Mouse (Mus musculus): Measurements from ENCODE around the gene Olfr91. TPM values are rescaled to one million over a fixed set of nuclear protein-coding genes. Genes with fewer than 3 reads are reported as not detected.
"Not testable (repeated sequence)": the region's sequence is repeated elsewhere in the genome, so short reads cannot be mapped to it uniquely, and the experiment has no call there.

Olfr91 gene
- not detected in 2 replicates for polyA plus RNA-seq (2012; rRNA removed)

DNA sequence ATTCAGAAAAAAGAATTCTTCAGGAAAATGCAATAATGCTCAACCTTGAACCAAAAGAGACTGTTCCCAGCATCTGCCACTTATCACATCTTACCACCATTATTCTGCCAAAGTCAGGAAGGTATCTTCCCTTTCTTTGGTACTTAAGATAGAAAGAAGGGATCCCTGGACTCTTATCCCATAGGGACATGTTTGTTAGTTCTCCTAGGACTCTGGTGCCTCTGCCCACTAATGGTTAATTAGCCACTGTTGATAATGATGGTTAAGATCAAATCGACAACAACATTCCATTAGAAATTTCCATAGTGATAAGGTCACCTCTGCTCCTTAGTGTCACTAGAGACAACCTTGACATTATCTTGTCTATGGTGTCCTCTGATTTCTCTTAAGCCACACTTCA is at the start of gene Olfr91:
Olfr91 (minus strand) TSS at position 101 of the 400 bp plus-strand sequence.
- no peak within 1 kb of the TSS for H3K4me3 ChIP-seq (ENCODE audit: extremely low read depth, insufficient read depth, insufficient read length)
- H3K27me3 ChIP-seq (ENCODE audit: control insufficient read depth, insufficient read depth, low read length) = no peaks in the 10 kb centered on the region
- DNase-seq (ENCODE audit: low read depth in 1 of 2, low spot score in 2 of 2) = no peak
- H3K36me3 ChIP-seq (ENCODE audit: control insufficient read depth, insufficient read depth, low read length) = no peaks in the 10 kb centered on the region
- no peak within 1 kb of the TSS for H3K27ac ChIP-seq (ENCODE audit: insufficient read depth, low read length)
- H3K4me1 ChIP-seq (ENCODE audit: control insufficient read depth, insufficient read depth, insufficient read length) = no peaks in the 10 kb centered on the region
- TF ChIP-seq CTCF (IDR thresholded peaks at IDR 0.05; ENCODE audit: extremely low read depth, insufficient read depth, insufficient read length, insufficient replicate concordance) = no peak
- TF ChIP-seq POLR2A (IDR thresholded peaks at IDR 0.05; ENCODE audit: low read depth, low read length) = no peak
- 91% methylated on average over 1 of the region's 1 CpGs for WGBS

DNA sequence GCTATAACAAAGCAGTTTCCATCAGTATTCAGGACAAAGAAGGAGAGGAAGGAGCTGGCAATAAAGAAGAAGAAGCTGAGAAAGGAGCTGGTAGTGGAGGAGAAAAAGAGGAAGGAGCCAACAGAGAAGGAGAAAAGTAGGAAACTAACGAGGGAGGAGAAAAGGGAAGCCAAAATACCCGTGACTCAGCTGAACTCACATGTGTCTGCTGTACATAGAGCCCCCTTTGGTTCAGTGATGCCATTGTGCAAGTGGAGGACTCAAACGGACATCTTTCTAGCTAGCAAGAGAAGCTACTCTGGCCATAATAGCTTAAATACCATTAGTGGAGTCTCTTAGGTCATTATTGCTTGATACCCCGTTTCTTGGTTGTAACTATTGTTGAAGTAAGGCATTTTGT is 33.3 kb upstream of the Olfr91 start:
- WGBS = 30% methylated on average over 4 of the region's 4 CpGs
- not testable (repeated sequence) for DNase-seq (ENCODE audit: low read depth in 1 of 2, low spot score in 2 of 2); H3K4me3 ChIP-seq (ENCODE audit: extremely low read depth, insufficient read depth, insufficient read length); H3K27ac ChIP-seq (ENCODE audit: insufficient read depth, low read length); H3K36me3 ChIP-seq (ENCODE audit: control insufficient read depth, insufficient read depth, low read length); H3K27me3 ChIP-seq (ENCODE audit: control insufficient read depth, insufficient read depth, low read length); H3K4me1 ChIP-seq (ENCODE audit: control insufficient read depth, insufficient read depth, insufficient read length)

DNA sequence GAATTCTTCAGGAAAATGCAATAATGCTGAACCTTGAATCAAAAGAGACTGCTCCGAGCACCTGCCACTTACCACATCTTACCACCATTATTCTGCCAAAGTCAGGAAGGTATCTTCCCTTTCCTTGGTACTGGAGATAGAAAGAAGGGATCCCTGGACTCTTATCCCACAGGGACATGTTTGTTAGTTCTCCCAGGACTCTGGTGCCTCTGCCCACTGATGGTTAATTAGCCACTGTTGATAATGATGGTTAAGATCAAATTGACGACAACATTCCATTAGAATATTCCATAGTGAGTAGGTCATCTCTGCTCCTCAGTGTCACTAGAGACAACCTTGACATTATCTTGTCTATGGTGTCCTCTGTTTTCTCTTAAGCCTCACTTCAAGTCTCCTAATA is 21.9 kb upstream of the Olfr91 start, which contains the start of gene Olfr92:
Olfr92 (minus strand) TSS at position 101 of the 400 bp plus-strand sequence.
- no peaks in the 10 kb centered on the region for H3K27me3 ChIP-seq (ENCODE audit: control insufficient read depth, insufficient read depth, low read length)
- no peak for TF ChIP-seq POLR2A (IDR thresholded peaks at IDR 0.05; ENCODE audit: low read depth, low read length)
- no peak for TF ChIP-seq CTCF (IDR thresholded peaks at IDR 0.05; ENCODE audit: extremely low read depth, insufficient read depth, insufficient read length, insufficient replicate concordance)
- H3K4me1 ChIP-seq (ENCODE audit: control insufficient read depth, insufficient read depth, insufficient read length) = no peaks in the 10 kb centered on the region
- DNase-seq (ENCODE audit: low read depth in 1 of 2, low spot score in 2 of 2) = no peak
- no peak within 1 kb of the TSS for H3K27ac ChIP-seq (ENCODE audit: insufficient read depth, low read length)
- H3K4me3 ChIP-seq (ENCODE audit: extremely low read depth, insufficient read depth, insufficient read length) = no peak within 1 kb of the TSS
- WGBS = 85% methylated on average over 2 of the region's 2 CpGs
- H3K36me3 ChIP-seq (ENCODE audit: control insufficient read depth, insufficient read depth, low read length) = no peaks in the 10 kb centered on the region

DNA sequence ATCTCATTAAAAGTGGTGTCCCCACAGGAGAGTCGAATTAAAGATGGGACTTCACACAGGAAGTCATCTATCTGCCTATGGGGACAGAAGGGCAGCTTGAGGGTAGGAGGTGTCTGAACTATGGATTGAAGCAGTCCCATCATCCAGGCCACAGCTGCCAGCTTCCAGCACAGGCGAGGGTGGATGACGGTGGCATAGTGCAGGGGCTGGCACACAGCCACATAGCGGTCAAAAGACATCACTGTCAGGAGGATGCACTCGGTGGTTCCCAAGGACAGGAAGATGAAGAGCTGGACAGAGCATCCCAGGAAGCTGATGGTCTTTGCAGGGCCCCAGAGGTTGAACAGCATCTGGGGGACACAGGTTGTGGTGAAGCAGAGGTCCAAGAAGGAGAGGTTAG is 4.8 kb downstream of the Olfr91 start:
- Histone ChIP-seq H3K27ac (ENCODE audit: insufficient read depth, low read length) (no peak overlapping the region), H3K4me3 (ENCODE audit: extremely low read depth, insufficient read depth, insufficient read length) (no peak overlapping the region), H3K27me3 (ENCODE audit: control insufficient read depth, insufficient read depth, low read length) (no peaks in the 10 kb centered on the region), H3K36me3 (ENCODE audit: control insufficient read depth, insufficient read depth, low read length) (no peaks in the 10 kb centered on the region), H3K4me1 (ENCODE audit: control insufficient read depth, insufficient read depth, insufficient read length) (no peaks in the 10 kb centered on the region)
- no peak for DNase-seq (ENCODE audit: low read depth in 1 of 2, low spot score in 2 of 2)
- TF ChIP-seq POLR2A (IDR thresholded peaks at IDR 0.05; ENCODE audit: low read depth, low read length) (no peak), CTCF (IDR thresholded peaks at IDR 0.05; ENCODE audit: extremely low read depth, insufficient read depth, insufficient read length, insufficient replicate concordance) (no peak)
- 89% methylated on average over 5 of the region's 5 CpGs for WGBS

DNA sequence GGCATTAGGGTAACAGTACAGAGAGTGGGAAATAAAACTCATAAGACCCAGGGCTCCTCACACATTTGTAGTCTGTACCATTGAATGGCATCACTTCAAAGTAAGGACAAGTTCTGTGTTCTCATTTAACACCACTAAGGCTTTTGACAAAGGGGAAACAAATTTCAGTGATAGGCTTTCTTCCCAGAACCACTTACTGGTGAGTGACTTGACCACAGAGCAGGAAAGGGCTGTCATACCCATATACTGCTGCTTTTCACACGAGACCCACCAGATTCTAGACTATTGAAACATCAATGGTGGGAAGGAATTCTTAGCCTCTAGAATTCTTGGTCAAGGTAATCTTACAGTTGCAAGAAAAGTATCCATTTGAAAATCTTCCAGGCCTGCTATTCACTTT is 5.9 kb downstream of the Olfr91 start:
- no peaks in the 10 kb centered on the region for H3K27me3 ChIP-seq (ENCODE audit: control insufficient read depth, insufficient read depth, low read length)
- WGBS = 6% methylated on average over 1 of the region's 1 CpGs

DNA sequence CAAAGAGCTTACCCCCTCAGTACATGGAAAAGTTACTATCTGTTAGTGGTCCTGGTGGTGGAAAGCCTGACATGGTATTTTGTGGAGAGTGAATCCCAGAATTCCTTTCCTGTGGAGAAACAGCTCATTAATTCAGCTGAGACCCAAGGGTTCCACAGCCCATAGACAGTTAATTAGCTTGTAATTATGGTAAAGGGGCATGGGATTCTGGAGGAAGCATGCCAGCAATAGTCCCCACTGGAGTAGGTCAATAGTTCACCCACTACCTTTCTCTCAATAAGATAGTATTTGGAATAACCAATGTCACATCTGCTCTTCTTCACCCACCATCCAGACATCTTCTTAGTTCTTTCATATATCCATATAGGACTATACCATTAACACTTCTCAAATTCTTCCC is 9.7 kb downstream of the Olfr91 start, which contains the start of gene Olfr90:
Olfr90 (minus strand) TSS at position 101 of the 400 bp plus-strand sequence.
- TF ChIP-seq CTCF (IDR thresholded peaks at IDR 0.05; ENCODE audit: extremely low read depth, insufficient read depth, insufficient read length, insufficient replicate concordance) (no peak), POLR2A (IDR thresholded peaks at IDR 0.05; ENCODE audit: low read depth, low read length) (no peak)
- no peaks in the 10 kb centered on the region for H3K4me1 ChIP-seq (ENCODE audit: control insufficient read depth, insufficient read depth, insufficient read length)
- no peak within 1 kb of the TSS for H3K4me3 ChIP-seq (ENCODE audit: extremely low read depth, insufficient read depth, insufficient read length)
- no peak within 1 kb of the TSS for H3K27ac ChIP-seq (ENCODE audit: insufficient read depth, low read length)
- no peaks in the 10 kb centered on the region for H3K27me3 ChIP-seq (ENCODE audit: control insufficient read depth, insufficient read depth, low read length)
- no peak for DNase-seq (ENCODE audit: low read depth in 1 of 2, low spot score in 2 of 2)
- no peaks in the 10 kb centered on the region for H3K36me3 ChIP-seq (ENCODE audit: control insufficient read depth, insufficient read depth, low read length)

More for the DNA sequence above, 5.9 kb downstream of the Olfr91 start:
- Histone ChIP-seq H3K4me1 (ENCODE audit: control insufficient read depth, insufficient read depth, insufficient read length) (no peaks in the 10 kb centered on the region), H3K4me3 (ENCODE audit: extremely low read depth, insufficient read depth, insufficient read length) (no peak overlapping the region), H3K36me3 (ENCODE audit: control insufficient read depth, insufficient read depth, low read length) (no peaks in the 10 kb centered on the region), H3K27ac (ENCODE audit: insufficient read depth, low read length) (no peak overlapping the region)
- no peak for DNase-seq (ENCODE audit: low read depth in 1 of 2, low spot score in 2 of 2)
- no peak for TF ChIP-seq CTCF (IDR thresholded peaks at IDR 0.05; ENCODE audit: extremely low read depth, insufficient read depth, insufficient read length, insufficient replicate concordance)
- no peak for TF ChIP-seq POLR2A (IDR thresholded peaks at IDR 0.05; ENCODE audit: low read depth, low read length)

DNA sequence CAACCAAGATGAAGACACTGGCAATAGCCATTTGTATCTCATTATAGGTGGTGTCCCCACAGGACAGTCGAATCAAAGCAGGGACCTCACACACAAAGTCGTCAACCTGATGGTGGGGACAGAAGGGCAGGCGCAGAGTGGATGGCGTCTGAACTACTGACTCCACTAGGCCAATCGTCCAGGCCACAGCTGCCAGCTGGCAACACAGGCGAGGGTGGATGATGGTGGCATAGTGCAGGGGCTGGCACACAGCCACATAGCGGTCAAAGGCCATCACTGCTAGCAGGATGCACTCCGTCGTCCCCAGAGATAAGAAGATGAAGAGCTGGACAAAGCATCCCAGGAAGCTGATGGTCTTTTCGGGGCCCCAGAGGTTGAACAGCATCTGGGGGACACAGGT is 12.5 kb downstream of the Olfr91 start:
- TF ChIP-seq POLR2A (IDR thresholded peaks at IDR 0.05; ENCODE audit: low read depth, low read length) (no peak), CTCF (IDR thresholded peaks at IDR 0.05; ENCODE audit: extremely low read depth, insufficient read depth, insufficient read length, insufficient replicate concordance) (no peak)
- Histone ChIP-seq H3K36me3 (ENCODE audit: control insufficient read depth, insufficient read depth, low read length) (no peaks in the 10 kb centered on the region), H3K27me3 (ENCODE audit: control insufficient read depth, insufficient read depth, low read length) (no peaks in the 10 kb centered on the region), H3K4me1 (ENCODE audit: control insufficient read depth, insufficient read depth, insufficient read length) (no peaks in the 10 kb centered on the region), H3K27ac (ENCODE audit: insufficient read depth, low read length) (no peak overlapping the region), H3K4me3 (ENCODE audit: extremely low read depth, insufficient read depth, insufficient read length) (no peak overlapping the region)
- WGBS = 76% methylated on average over 10 of the region's 10 CpGs
- DNase-seq (ENCODE audit: low read depth in 1 of 2, low spot score in 2 of 2) = no peak

All from spleen, adult 2 months (tissue).